Mouse (Mus musculus): ENCODE results near the gene 1110032A03Rik.

DNA sequence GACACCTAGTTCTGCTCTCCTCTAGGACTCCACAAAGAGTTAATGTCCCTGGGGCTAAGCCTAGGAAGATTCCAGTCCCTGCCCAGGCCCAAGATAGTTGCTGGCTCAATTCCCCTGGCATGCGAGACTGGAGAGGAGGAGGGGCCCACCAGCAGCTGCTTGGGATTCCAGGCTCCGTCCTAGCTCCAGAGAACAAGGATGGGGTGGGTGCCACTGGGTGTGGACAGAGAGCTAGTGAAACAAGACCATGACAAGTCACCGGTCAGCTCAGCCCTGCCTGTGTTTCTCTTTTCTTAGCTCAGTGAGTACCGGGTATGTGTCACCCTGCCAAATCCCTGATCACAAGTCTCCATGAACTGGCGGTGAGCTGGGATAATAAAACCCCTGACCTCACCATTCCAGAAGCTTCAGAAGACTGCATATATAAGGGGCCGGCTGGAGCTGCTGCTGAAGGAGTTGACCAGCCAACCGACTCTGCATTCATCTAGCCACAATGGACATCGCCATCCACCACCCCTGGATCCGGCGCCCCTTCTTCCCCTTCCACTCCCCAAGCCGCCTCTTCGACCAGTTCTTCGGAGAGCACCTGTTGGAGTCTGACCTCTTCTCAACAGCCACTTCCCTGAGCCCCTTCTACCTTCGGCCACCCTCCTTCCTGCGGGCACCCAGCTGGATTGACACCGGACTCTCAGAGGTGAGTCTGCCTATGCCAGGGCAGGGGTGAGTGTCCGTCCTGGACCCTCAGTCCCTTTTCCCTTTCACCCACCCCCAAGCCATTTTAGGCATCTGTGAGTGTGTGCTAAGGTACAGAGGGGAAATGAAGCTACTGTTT, 22.3 kb downstream of the 1110032A03Rik start:
- TF ChIP-seq POLR2A (IDR thresholded peaks at IDR 0.05; ENCODE audit: extremely low read depth, insufficient read depth, low read length) (no peak), CTCF (IDR thresholded peaks at IDR 0.05; ENCODE audit: low read depth, low read length) (no peak)

Data from liver, adult 2 months (tissue).